Mouse (Mus musculus): Measurements from ENCODE around the gene Park7.

DNA sequence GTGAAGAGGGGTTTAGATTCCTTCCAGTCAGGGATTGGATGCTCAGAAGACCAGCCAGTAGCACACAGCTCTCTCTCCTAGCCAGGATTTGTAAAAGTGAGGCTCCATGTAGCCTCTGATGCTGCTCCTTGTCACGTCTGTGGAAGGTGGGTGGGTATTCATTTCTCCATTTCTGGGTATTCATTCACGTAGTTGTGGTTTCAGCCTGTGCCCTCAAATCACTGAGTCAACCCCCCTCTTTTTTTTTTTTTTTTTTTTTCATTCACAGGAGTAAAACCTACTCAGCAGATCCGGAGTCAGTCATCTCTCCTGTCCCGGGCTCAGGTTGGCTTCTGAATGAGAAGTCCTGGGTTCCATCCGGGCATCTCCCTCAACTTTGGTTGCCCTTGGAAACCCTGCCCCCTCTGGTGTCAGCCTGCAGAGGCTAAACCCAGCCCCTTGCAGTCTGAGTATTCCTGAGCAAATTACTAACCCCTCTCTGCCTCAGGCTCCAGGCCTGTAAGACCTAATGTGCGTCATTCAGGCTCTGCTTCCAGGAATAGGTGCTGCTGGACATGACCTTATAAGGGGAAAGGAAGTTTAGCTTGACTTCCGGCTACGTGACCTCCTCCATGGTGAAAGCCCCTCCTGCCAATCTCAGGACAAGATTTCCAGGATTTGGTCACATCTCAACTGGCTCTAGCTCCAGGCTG, 3.2 kb upstream of the Park7 start:
- TF ChIP-seq CTCF (IDR thresholded peaks at IDR 0.05; ENCODE audit: insufficient read depth, low read length) (no peak), POLR2A (IDR thresholded peaks at IDR 0.05; ENCODE audit: borderline replicate concordance, extremely low read depth, low read depth, low read length) (no peak)
